Mouse (Mus musculus) E14TG2a.4 (cell line): Measurements from ENCODE around the gene Ccsap.

Source experiments
- H3K27me3 ChIP-seq: 2 replicates; pipeline ENCODE4 v1.6.1; 2014; ENCODE audit warnings: low read length, control low read depth; ENCODE audit not compliant: insufficient read depth
- H3K36me3 ChIP-seq: 2 replicates; pipeline ENCODE4 v1.6.1; 2014; ENCODE audit warnings: low read length, control low read depth; ENCODE audit not compliant: insufficient read depth
- H3K4me1 ChIP-seq: replicated peaks from 2 replicates; pipeline ENCODE4 v1.6.1; 2014; ENCODE audit warnings: low read depth, low read length, control low read depth
- H3K4me3 ChIP-seq: replicated peaks from 2 replicates; pipeline ENCODE4 v1.5.1; 2014; ENCODE audit warnings: mild to moderate bottlenecking, low read length
- H3K9me3 ChIP-seq: 2 replicates; pipeline ENCODE4 v1.6.1; 2014; ENCODE audit warnings: low read length, control low read depth
- CTCF ChIP-seq: conservative IDR thresholded peaks from 2 replicates; pipeline ENCODE4 v1.5.1; 2014; ENCODE audit warnings: low read length
- NANOG ChIP-seq: IDR thresholded peaks from 2 replicates; pipeline ENCODE4 v1.6.1; 2014; ENCODE audit warnings: borderline replicate concordance, low read length, mixed read lengths
- POU5F1 ChIP-seq: IDR thresholded peaks from 2 replicates; pipeline ENCODE4 v1.6.1; 2014; ENCODE audit warnings: low read length, borderline replicate concordance

Ccsap gene

GRCm38 (mm10) chr8:123849352-123849751 is 10.7 kb downstream of the Ccsap start:
- Histone ChIP-seq H3K27me3 (no peaks in the 10 kb centered on the region), H3K36me3 (peaks cover 16% of the 10 kb centered on the region), H3K4me3 (peak overlapping the region; percentile 90), H3K4me1 (peaks cover 58% of the 10 kb centered on the region), H3K9me3 (no peaks in the 10 kb centered on the region)
- TF ChIP-seq CTCF (no peak), POU5F1 (no peak), NANOG (no peak)

GRCm38 (mm10) chr8:123847546-123847945 is 12.5 kb downstream of the Ccsap start:
- Histone ChIP-seq H3K4me3 (no peak overlapping the region), H3K36me3 (peaks cover 19% of the 10 kb centered on the region), H3K27me3 (no peaks in the 10 kb centered on the region), H3K9me3 (no peaks in the 10 kb centered on the region), H3K4me1 (peaks cover 57% of the 10 kb centered on the region)
- no peak for TF ChIP-seq POU5F1
- no peak for TF ChIP-seq NANOG
- TF ChIP-seq CTCF: no peak

GRCm38 (mm10) chr8:123846509-123846908 is 13.5 kb downstream of the Ccsap start:
- no peak for TF ChIP-seq POU5F1
- TF ChIP-seq CTCF: no peak
- no peak for TF ChIP-seq NANOG
- 0 out of 2 replicates have a peak overlapping the region, but pooled peaks have one; percentile 23 for H3K4me3 ChIP-seq
- H3K36me3 ChIP-seq: peaks cover 18% of the 10 kb centered on the region
- peaks cover 62% of the 10 kb centered on the region for H3K4me1 ChIP-seq
- H3K9me3 ChIP-seq: no peaks in the 10 kb centered on the region
- no peaks in the 10 kb centered on the region for H3K27me3 ChIP-seq

GRCm38 (mm10) chr8:123845991-123846390 is 14.0 kb downstream of the Ccsap start:
- Histone ChIP-seq H3K9me3 (no peaks in the 10 kb centered on the region), H3K27me3 (no peaks in the 10 kb centered on the region), H3K4me1 (peaks cover 62% of the 10 kb centered on the region), H3K36me3 (peaks cover 16% of the 10 kb centered on the region), H3K4me3 (no peak overlapping the region)
- TF ChIP-seq NANOG (no peak), CTCF (no peak), POU5F1 (no peak)

GRCm38 (mm10) chr8:123845114-123845513 is 14.9 kb downstream of the Ccsap start:
- Histone ChIP-seq H3K4me3 (no peak overlapping the region), H3K36me3 (peaks cover 20% of the 10 kb centered on the region), H3K27me3 (no peaks in the 10 kb centered on the region), H3K4me1 (peaks cover 57% of the 10 kb centered on the region), H3K9me3 (no peaks in the 10 kb centered on the region)
- TF ChIP-seq CTCF (no peak), POU5F1 (no peak), NANOG (no peak)

GRCm38 (mm10) chr8:123844341-123844740 is 15.7 kb downstream of the Ccsap start:
- Histone ChIP-seq H3K4me1 (peaks cover 53% of the 10 kb centered on the region), H3K9me3 (no peaks in the 10 kb centered on the region), H3K36me3 (peaks cover 24% of the 10 kb centered on the region), H3K4me3 (no peak overlapping the region), H3K27me3 (no peaks in the 10 kb centered on the region)
- no peak for TF ChIP-seq POU5F1

GRCm38 (mm10) chr8:123842086-123842485 is 17.9 kb downstream of the Ccsap start:
- no peaks in the 10 kb centered on the region for H3K9me3 ChIP-seq
- no peaks in the 10 kb centered on the region for H3K27me3 ChIP-seq
- peaks cover 38% of the 10 kb centered on the region for H3K4me1 ChIP-seq
- H3K4me3 ChIP-seq: 0 out of 2 replicates have a peak overlapping the region, but pooled peaks have one; percentile 7
- TF ChIP-seq NANOG (no peak), POU5F1 (no peak), CTCF (no peak)
- H3K36me3 ChIP-seq: peaks cover 37% of the 10 kb centered on the region

- H3K9me3 ChIP-seq: no peaks in the 10 kb centered on the region
- TF ChIP-seq CTCF: no peak
- no peak for TF ChIP-seq NANOG
- no peak for TF ChIP-seq POU5F1
- peaks cover 50% of the 10 kb centered on the region for H3K36me3 ChIP-seq
- H3K4me3 ChIP-seq: no peak overlapping the region
- no peaks in the 10 kb centered on the region for H3K27me3 ChIP-seq
- peaks cover 27% of the 10 kb centered on the region for H3K4me1 ChIP-seq
Observed at GRCm38 (mm10) chr8:123840578-123841345, 19.2 kb downstream of the Ccsap start.

GRCm38 (mm10) chr8:123838496-123838895 is 21.5 kb downstream of the Ccsap start:
- H3K36me3 ChIP-seq: peaks cover 63% of the 10 kb centered on the region
- H3K4me3 ChIP-seq: no peak overlapping the region
- H3K27me3 ChIP-seq: no peaks in the 10 kb centered on the region
- H3K9me3 ChIP-seq: no peaks in the 10 kb centered on the region
- H3K4me1 ChIP-seq: peaks cover 45% of the 10 kb centered on the region
- TF ChIP-seq NANOG: no peak
- TF ChIP-seq POU5F1: no peak
- no peak for TF ChIP-seq CTCF
